Mouse (Mus musculus) kidney, adult 18-20 months (tissue): Measurements from ENCODE around the gene Ppp1r1a.

ENCODE experiments used
- DNase-seq: peaks from one replicate; pipeline ENCODE4 v3.0.0; 2021

Gene Ppp1r1a

GRCm38 (mm10) chr15:103514119-103514518 lies 23.7 kb downstream of the Ppp1r1a start:
- DNase-seq: peak; percentile 63

GRCm38 (mm10) chr15:103513621-103514031 lies 24.2 kb downstream of the Ppp1r1a start:
- DNase-seq: no peak

GRCm38 (mm10) chr15:103511652-103512051 lies 26.2 kb downstream of the Ppp1r1a start:
- no peak for DNase-seq

- DNase-seq: no peak
Measured at GRCm38 (mm10) chr15:103509317-103509716, 28.5 kb downstream of the Ppp1r1a start.

- DNase-seq: no peak
Measured at GRCm38 (mm10) chr15:103503660-103504059, 34.1 kb downstream of the Ppp1r1a start.

GRCm38 (mm10) chr15:103503251-103503600 lies 34.6 kb downstream of the Ppp1r1a start:
- peak; percentile 14 for DNase-seq

- DNase-seq: peak; percentile 42
Measured at GRCm38 (mm10) chr15:103502435-103503250, 35.2 kb downstream of the Ppp1r1a start, which contains the start of gene Pde1b. Pde1b (plus strand) TSS chr15:103503034.

GRCm38 (mm10) chr15:103501186-103501585 lies 36.6 kb downstream of the Ppp1r1a start:
- DNase-seq: no peak

GRCm38 (mm10) chr15:103500723-103501122 lies 37.1 kb downstream of the Ppp1r1a start:
- DNase-seq: no peak

GRCm38 (mm10) chr15:103498157-103498556 lies 39.6 kb downstream of the Ppp1r1a start:
- no peak for DNase-seq

- DNase-seq: no peak
Measured at GRCm38 (mm10) chr15:103496204-103497140, 41.3 kb downstream of the Ppp1r1a start.

GRCm38 (mm10) chr15:103488336-103488735 lies 49.5 kb downstream of the Ppp1r1a start:
- DNase-seq: no peak

GRCm38 (mm10) chr15:103486658-103487057 lies 51.1 kb downstream of the Ppp1r1a start:
- DNase-seq: no peak

GRCm38 (mm10) chr15:103485106-103485505 lies 52.7 kb downstream of the Ppp1r1a start:
- no peak for DNase-seq

GRCm38 (mm10) chr15:103484490-103484889 lies 53.3 kb downstream of the Ppp1r1a start:
- DNase-seq: no peak

GRCm38 (mm10) chr15:103482488-103482887 lies 55.3 kb downstream of the Ppp1r1a start:
- no peak for DNase-seq
